Mouse (Mus musculus): ENCODE data around the gene Cavin3.

Cavin3 gene

DNA sequence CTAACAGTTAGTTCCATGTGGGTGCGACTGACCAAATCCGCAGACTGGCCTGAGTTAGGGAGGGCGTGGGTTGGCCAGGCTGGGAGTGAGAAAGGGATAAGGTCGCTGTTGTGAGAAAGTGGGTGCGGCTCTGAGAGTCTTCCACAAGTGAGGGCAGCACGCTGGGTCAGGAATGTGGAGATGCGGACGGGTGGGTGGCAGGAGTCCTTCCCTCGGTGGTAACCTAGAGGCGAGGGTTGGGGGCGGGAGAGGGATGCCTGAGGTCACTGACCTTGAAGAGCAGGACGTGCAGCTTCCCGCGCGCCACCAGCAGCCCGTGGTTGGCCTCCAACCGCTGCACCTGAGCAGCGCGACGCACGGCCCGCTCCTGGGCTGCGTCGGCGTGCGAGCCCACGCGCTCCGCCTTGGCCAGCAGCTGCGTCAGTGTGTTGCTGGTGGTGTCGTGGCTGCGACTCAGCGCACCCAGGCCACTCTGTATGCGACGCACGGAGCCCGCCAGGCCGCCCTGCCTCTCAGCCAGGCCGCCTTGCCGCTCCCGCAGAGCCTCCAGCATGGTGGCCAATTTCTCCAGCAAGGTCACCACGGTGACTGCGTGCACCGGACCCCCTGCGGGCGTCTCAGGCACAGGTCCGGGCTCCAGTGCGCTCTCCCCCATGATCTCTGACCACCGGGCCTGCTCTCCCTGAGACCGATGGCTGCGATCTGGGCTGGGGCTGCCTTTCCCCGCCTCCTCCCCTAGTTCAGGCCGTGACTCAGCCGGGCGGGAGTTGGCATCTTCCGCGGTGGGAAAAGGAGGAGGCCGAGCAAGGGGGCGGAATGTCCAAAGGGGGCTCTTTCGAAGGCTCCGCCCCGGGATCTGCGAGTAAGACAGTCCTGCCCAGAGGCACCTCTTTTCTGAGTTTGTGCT is at the start of gene Cavin3:
Cavin3 (minus strand) TSS at position 796 of the 907 bp plus-strand sequence.
- DNase-seq = peak; percentile 59

DNA sequence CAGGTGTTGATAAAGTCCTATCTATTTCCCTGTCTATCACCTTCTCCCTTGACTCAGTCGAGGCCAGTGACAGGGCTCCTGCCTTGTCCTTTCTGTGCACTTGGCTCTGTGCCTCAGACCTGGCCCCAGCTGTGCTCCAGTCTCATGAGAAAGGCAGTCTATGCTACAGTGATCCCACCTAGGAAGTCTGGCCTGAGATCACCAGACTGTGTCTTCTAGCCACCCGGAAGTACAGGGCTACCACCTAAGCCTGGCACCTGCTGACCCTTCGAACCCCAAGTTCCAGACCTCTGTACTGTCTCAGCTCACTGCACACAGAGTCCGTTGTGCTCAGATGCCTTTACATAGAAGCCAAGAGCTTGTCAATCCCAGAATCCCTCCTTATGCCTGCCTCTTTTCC is 46.0 kb upstream of the Cavin3 start:
- DNase-seq = no peak

DNA sequence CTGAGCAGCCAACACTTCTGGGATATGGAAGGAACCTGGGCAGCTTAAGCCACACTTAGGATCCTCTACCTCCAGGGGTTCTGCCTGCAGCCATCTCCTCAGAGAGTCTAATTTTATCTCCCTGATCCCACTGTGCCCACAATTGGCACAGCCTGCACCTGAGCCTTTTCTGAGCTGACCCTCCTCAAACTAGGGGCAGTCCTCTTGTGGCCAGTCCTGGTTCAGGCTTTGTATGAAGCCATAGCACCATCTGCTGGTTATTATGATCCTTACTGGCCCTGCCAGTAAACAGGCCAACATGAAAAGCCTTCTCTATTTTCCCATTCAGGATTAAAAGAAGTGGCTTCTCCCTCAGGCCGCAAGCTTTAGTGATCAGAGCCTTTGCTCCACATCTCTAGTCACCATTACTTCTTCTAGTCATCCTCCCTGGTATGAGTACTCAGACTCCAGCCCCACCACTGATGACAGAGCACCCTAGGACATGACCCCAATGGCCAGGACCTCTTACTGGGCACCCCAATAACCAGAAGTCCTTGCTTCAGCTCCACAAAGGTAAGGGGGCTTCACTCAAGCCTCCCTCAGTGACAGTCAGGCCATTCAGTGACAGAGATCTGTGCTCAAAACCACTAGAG is 45.3 kb upstream of the Cavin3 start:
- DNase-seq = no peak

DNA sequence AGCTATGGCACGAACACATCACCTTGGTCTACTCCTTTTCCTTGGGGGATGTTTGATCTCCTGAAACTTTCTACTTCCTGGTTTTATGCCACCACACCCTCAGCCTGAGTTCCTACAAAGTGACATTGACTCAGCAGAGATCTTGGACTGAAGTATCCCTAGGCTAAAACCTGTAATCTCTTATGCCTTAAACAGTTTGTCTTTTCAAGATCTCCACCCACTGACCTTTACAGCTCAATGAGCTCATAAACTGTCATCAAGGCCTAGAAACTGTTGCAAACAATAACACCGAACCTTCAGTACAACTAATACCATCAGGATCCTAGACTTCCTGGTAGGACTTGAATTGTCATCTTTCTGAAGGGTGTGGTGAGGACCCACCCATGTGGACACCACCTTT is 42.1 kb upstream of the Cavin3 start:
- no peak for DNase-seq

DNA sequence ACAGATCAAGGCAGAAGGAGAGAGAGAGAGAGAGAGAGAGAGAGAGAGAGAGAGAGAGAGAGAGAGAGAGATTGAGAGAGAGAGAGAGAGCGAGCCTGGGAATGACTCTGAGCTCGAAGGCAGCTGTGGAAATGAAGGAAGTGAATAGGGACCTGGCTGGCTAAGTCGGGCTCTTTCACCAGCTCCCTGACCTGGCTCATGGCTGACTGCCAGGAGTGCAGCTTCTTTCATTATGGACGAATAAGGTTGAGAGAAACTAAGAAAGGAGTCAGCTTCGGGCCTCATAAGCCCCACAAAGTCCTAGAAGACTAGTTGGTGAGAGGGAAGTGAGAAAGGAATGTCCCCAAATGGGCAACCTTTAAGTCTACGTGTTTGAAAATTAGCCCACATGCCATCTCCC is 38.1 kb upstream of the Cavin3 start:
- peak; percentile 20 for DNase-seq

DNA sequence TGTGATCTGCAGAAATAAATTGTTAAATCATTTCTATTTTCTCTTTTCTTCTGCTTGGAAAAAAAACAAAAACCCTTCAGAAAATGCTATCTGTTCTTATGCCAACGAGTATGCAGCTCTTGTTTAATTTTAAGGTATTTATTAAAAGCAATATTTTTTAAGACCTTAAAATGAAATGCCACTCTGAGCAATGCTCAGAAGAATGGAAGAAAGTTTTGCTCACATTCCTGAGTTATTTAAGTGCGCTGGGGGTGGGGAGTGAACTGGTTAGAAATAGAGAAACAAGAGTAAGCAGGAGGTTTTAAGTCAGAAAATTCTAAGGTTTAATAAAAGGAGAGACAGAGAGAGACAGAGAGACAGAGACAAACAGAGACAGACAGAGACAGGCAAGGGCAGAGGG is 37.7 kb upstream of the Cavin3 start:
- no peak for DNase-seq

DNA sequence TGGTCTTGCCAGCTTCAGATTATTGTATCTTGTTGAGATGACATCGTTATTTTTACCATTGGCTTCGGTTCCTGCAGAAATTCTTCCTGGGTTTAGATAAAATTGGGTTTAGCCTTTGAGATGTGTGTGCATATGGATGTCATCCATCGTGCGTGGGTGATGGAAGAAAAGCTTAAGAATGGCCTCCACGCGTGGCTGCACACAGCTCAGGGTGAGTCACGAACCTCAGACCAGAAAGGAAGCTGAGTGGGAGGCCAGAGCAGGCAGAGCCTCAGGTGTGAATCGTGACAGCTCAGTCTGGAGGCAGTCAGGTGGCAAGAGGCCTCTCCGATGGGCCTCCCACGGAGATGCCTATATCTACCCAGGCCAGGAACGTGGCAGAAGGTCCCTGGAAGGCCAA is 37.2 kb upstream of the Cavin3 start:
- DNase-seq = peak; percentile 29

DNA sequence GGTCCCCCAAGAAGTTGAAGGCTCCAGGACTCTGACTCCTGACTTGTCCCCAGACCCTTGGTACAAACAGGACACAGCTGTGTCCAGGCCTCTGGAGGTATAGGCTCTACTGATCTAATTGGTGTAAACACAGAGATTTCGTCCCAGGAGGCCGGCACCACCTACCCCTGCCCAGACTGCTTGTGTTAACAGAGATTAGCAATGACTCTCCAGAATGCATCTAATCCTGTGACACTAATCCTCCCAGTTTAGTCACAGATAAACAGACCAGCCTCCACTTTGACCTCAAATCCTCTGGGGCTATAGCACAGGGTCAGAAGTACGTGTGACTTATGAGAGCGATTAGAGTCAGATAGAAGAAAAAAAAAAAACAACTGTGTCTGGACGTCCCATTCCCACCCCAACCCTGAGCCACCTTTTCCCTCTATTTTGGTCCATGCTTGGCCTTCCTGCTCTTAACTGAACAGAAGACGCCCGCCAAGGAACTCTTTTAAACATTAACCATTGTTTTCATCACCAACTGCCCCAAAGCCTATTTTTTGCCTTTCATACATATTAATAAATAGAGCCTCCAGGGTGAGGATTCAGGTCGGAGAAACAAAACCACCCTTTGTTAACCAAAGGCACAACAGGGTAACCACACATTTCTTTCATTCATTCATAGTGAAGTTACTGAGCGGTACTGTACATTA is 34.7 kb upstream of the Cavin3 start:
- no peak for DNase-seq

DNA sequence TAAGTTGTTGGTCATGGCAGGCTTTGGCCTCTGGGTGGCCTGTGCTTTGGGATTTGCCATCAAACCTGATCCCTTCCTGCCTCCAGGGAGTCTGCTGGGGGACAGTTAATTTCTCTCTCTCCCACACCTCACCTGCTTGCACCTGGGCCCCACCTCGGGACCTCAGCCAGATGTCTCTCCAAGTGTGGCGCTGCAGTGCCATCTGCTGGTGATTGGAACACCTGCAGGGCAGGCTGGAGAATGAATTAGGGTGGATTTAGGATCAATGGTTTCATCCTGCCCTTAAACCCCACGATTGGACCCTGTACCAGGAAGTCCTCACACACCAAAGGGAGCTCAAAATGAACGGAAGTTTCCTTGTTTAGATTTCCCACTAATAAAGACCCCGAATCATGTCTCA is 33.1 kb upstream of the Cavin3 start:
- peak; percentile 63 for DNase-seq

DNA sequence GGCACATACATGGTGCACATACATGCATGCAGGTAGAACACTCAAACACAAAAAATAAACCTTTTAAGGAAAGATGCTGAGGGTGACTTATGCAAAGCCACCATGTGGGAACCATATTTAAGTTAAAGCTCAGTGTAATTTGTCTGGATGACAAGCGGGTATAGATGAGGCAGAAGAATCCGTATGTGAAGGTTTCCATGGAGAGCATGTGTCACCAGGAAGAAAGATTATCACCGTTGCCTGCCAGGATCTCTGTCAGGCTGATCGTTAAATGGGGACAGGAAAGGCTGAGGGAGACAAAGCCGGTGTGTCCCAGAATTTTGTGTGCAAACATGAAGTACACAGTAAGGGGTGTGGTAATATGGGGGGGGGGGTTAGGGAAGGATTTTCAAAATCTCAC is 32.5 kb upstream of the Cavin3 start:
- DNase-seq = no peak

DNA sequence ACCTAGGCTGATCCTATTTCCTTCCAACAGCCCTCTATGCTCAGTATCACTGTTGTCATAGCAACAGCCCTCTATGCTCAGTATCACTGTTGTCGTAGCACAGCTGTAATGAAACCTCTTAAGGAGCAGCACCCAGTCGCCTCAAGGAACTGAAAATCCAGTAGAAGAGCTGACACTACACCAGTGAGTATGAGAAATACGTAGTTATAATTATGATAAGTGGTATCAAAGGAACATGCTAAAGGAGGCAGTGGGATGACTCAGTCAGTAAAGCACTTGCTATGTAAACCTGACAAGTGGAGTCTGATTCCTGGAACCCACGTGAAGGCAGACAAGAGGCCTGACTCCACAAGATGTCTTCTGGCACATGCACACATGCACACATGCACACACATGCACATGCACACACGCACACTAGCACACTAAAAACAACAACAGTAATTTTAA is 31.8 kb upstream of the Cavin3 start:
- DNase-seq = no peak

DNA sequence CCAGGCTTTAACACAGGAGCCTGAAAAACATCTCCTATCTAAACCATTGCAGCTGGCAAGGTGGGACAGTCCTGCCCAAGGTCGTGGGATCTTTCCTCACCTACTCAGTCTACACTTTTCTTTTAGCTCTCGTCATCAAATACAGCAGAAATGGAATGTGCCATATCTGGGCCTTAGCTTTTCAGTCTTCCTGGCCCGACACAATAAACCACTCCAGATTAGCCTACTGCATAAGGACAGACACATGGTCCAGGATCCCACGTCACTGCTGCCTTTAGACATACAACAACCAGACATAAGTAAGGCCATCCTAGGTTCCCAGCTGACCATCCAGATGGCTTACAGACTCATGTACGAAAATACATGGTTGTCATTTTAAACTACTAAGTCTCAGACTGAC is 28.0 kb upstream of the Cavin3 start:
- no peak for DNase-seq

DNA sequence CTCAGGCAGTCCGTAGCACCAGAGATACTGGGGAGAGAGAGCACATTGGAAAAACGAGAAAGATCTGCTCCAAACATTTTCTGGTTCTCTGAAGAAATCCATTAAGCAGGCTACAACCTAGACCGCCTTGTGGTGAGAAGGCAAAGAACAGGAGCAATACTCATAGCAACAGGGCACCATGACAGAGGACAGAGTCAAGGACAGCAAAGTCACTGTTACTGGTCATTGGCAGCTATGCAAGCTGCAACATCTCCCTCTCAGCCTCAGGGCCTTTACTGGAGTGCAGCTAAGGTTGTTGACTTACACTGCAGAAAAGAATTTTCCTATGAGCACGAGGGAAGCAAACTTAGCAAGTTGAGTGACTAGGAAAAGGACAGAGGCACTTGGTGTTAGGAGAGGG is 25.2 kb upstream of the Cavin3 start:
- DNase-seq = no peak

DNA sequence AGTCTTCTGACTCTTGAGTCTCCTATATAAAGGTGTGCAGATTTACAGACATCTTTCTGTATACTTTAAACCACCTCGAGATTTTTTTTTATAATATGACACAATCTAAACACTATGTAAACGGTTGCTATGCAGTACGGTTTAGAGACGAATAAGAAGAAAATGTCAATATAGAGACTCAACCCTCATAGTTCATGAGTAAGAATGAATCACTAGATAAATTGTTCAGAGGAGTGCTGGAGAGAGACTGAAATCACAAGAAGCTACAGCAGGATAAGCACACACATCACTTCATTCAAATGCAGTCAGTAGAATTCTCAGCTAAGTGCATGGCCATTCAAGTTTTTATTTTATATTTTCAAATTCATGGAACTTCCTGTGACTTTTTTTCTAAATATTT is 19.9 kb upstream of the Cavin3 start:
- DNase-seq = no peak

DNA sequence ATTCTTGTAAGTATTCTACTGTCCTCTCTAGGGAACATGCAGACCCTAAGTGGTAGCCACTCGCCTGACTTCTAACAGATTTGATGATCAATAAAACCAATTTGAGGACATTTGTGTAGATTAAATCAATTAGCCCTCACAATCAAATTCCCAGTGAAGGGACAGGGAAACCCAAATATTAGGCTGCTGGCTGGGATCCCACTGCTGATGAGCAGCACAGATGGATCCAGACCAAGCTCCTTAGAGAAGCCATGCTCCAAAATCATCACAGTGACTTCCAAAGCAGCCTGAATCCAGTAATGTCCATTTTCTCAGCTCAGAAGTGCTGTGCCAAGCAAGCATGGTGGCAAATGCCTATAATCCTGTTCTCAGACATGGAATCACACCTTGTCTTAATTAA is 17.6 kb upstream of the Cavin3 start:
- no peak for DNase-seq

DNA sequence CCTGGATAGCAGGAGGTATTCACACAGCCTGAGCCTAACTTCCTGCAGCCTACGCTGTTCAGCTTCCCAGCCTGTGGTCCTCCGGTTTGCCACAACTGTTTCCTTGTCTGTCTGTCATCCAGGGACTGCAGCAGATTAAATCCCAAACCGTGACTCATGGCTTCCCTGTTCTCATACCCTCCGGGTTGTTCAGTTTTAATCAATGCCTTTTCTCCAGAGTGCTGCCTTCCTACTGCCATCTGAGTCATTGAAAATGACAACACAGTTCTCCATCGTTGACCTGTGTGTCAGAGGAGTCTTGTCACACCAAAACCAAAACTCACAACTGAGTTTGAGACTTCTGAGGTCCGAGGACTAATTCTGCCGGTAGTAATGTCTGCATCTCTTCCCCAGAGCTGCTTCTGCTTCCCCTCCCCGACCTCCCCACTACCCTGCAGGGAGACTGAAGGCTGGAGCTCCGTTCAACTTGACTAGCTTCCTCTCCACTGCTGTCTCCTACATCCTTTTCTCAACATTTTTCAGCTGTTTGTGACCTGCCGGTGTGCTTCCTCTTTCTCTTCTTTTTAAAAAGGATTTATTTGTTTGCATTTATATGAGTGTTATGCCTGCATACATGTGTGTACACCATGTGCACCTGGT is 16.9 kb upstream of the Cavin3 start:
- no peak for DNase-seq

DNA sequence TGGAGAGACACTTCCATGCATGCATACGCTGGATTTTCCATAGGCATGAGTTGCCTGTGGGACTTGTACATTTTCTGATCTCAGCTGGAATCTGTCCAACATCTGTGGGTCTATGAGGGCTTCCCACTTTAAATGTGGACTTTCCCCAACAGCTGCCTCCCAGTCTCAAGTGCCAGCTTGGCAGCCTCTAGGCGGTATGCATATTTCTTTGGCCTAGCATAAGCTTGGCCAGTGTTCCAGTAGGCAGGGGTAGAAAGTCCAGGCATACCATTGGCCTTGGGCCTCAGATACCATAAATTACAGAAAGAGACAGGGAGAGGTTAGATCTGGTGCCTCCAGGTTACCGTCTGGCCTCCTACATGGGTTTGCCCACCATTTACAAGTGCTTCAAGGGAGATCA is 15.8 kb upstream of the Cavin3 start:
- DNase-seq = no peak

DNA sequence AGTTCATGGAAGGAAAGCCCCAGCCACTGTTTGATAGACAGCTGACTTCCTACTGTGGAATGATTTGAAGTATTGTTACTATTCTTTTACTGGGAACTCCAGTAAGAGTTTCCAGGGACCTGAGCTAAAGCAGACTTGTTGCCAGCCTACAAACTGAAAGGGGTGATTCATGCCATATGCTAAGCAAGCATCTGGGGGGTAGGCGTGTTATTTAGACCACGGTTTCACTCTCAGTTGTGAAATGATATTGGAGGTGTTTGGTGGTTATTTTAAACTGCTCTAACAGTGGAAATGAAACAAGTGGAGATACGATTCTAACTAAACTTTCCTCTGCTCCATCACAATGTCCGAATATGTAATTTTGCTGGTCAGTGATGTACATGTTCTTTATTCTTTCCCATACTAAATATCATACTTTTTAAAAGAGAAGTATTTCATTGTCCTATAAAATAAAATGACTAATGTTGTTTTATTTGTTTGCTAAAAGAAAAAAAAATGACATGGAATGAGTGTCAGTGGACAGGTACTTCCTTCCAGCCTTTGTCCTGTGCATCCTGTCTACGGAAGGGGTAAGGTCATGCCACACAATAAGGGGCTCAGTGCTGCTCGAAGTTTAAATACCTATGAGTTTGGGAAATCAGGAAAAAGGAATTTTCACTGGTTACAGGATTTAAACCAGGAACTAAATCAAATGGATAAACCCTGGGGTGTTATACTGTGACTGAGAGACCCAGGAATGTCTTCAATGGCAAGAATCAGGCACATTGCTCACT is 5.2 kb upstream of the Cavin3 start:
- DNase-seq = no peak

DNA sequence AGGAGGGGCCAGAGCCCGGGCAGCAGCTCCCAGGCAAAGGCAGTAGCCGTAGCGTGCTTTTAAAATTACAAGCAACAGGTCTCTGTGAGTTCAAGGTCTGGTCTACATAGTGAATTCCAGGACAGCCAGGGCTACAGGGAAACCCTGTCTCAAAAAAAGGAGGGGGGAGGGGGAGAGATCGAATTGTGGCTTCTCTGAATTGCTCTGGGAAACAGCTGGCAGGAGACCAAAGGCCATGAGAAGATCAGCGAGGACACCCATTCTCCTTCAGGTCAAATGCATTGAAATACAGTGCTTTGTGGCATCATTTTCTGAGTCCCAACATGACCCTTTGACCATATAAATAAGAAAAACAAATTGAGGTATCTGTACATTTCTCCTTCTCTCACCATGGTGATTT is 2.9 kb upstream of the Cavin3 start:
- DNase-seq = no peak

DNA sequence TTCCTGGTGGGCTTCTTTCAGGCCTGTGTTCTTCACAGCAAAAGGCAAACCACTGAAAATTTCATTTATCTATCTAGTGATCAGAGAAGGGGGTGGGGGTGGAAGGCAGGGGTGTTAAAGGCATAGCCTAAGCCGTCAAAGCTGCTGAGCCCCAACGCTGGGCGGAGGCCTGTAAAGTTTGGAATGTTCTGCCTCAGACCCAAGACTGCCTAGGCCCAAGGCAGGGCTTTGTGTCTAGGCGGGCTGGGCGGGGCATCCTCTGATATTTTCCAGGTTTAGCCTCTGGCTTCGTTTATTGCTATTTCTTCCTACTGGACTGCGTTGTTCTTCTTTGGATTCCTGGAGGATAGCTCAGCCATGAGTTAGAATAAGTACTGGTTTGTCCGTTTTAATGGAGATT is 326 bp upstream of the Cavin3 start:
- DNase-seq = peak; percentile 14

DNA sequence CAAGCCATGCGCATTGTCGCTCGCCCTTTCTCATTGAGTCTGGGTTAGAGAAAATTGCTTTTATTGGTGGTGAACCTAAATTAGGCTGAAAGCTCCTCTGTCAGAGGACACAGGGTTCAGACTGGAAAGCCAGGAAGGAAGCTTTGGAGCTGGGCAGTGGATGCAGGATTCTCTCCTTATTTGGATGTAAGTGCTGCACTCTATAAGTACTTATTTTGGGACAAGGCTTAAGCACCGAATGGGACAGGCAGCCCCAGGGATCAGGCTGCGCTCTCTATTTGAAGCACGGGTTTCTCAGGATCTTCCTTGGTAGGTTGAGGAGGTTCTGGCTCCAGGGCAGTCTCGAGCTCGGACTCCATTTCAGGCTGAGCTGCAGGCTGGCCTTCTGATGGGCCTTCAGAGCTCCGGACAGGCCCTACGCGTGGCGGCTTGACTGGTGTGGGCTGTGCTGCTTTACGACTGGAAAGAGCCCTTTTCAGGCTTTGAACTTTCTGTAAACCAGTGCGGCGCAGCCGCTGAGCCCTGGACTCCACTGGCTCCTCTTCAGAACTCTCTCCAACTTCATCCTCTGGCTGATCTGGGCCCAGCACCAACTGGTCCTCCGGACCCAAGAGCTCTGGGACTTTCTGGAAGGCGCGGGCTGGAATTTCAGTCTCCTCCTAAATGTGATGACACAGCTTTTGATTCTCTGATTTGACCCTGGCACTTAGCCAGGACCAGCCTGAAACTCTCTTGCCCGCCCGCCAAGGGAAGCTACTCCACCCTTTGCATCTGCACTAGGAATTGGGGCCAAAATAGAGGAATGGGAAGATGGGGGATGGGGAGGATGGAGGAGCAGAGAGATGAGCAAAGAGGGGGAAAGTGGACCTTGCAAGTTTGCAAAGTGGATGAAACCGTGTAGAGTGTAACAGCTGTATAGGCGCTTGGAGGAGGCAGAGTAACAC is 1.3 kb downstream of the Cavin3 start:
- DNase-seq = peak; percentile 28
